Mouse (Mus musculus) forebrain, embryonic 16.5 days (tissue): ENCODE measurements at regions not wholly inside any gene's neighbourhood (a gene's known extent, or its start where the extent isn't known, plus 50 kb on each side); places are given as distances from the start of the nearest gene placed in this dataset.
"Not testable (repeated sequence)": the region's sequence is repeated elsewhere in the genome, so short reads cannot be mapped to it uniquely, and the experiment has no call there.

Experiments
- ATAC-seq: fragments of 200-750 bp; cut with Nextera tagmentation; 2 replicates; pipeline ENCODE4 v1.8.0; 2017; ENCODE audit warnings: mild to moderate bottlenecking, moderate library complexity
- H3K27ac ChIP-seq: fragments of 300-500 bp; sonication (generic); 2 replicates; pipeline ENCODE4 v1.5.1; 2014; ENCODE audit warnings: low read length, control low read depth
- H3K27me3 ChIP-seq: fragments of 300-500 bp; sonication (generic); replicated peaks from 2 replicates; pipeline ENCODE4 v1.6.1; 2014; ENCODE audit warnings: low read length; ENCODE audit not compliant: control insufficient read depth, insufficient read depth
- H3K36me3 ChIP-seq: fragments of 300-500 bp; sonication (generic); 2 replicates; pipeline ENCODE4 v1.6.1; 2014; ENCODE audit not compliant: control insufficient read depth, insufficient read depth
- H3K4me1 ChIP-seq: fragments of 300-500 bp; sonication (generic); replicated peaks from 2 replicates; pipeline ENCODE4 v1.6.1; 2014; ENCODE audit warnings: low read length; ENCODE audit not compliant: control insufficient read depth, insufficient read depth
- H3K4me2 ChIP-seq: fragments of 300-500 bp; sonication (generic); 2 replicates; pipeline ENCODE4 v1.6.1; 2014; ENCODE audit warnings: mild to moderate bottlenecking, low read length, control low read depth
- H3K4me3 ChIP-seq: fragments of 300-500 bp; sonication (generic); replicated peaks from 2 replicates; pipeline ENCODE4 v1.5.1; 2014; ENCODE audit warnings: mild to moderate bottlenecking, low read length, control low read depth
- H3K9ac ChIP-seq: fragments of 300-500 bp; sonication (generic); replicated peaks from 2 replicates; pipeline ENCODE4 v1.6.1; 2014; ENCODE audit warnings: low read depth, low read length, control low read depth
- H3K9me3 ChIP-seq: fragments of 300-500 bp; sonication (generic); 2 replicates; pipeline ENCODE4 v1.6.1; 2016; ENCODE audit warnings: low read length; ENCODE audit not compliant: control insufficient read depth
- WGBS: fragments of 180-500 bp; shearing (Covaris S2); extraction: QIAGEN DNeasy Blood & Tissue Kit; methylation state at CpG from one replicate; pipeline ENCODE4 v1.1.7; 2014; 5-methylcytosine and 5-hydroxymethylcytosine counted together

GRCm38 (mm10) chr14:53662700-53663355 lies 591.1 kb downstream of the Dad1 start:
- not testable (repeated sequence) for H3K27ac ChIP-seq, H3K4me2 ChIP-seq, ATAC-seq, H3K9me3 ChIP-seq, H3K36me3 ChIP-seq, H3K27me3 ChIP-seq, H3K4me3 ChIP-seq, H3K4me1 ChIP-seq, H3K9ac ChIP-seq
- WGBS, result 83% methylated on average over 7 of the region's 9 CpGs

DNA sequence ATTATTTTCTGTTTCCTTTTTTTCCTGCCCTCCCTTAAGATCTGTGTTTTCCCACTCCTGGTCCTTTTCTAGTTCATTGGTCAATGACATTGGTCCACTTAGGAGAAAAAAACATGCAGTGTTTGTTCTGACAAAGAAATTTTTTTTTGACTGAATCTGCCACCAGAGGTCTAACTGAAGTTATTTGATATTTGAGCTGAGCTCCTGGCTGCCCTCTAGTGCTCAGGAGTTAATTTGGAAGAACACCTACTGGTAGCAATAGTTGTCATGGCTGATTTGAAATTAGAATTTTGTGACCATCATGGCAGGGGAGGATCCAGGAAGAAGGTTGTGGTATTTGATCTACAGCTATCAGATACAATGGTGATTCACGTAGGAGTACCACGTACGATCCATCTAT lies 599.2 kb downstream of the Dad1 start:
- ATAC-seq, H3K4me3 ChIP-seq, H3K4me2 ChIP-seq, H3K9ac ChIP-seq, H3K9me3 ChIP-seq, H3K27me3 ChIP-seq, H3K4me1 ChIP-seq, H3K27ac ChIP-seq, H3K36me3 ChIP-seq: not testable (repeated sequence)
- 89% methylated on average over 3 of the region's 3 CpGs for WGBS

DNA sequence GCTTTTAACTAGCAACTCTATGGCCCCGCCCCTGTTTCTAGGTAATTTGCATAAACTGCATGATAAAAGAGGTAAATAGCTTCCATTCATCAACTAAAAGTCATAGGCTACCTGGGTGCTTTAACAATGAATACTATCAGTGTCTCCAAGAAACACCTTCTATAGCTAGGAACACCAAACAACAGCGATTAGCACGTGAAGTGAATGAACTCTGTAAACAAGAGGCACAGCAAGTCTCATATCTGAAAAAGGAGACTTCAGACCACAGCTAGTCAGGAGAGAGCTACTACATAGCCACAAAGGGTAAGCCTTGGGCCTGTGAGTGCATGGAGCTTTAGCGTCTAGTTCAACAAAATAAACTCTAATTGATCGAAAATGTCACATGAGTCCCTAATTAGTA lies 602.8 kb downstream of the Dad1 start:
- not testable (repeated sequence) for H3K36me3 ChIP-seq, H3K9ac ChIP-seq

DNA sequence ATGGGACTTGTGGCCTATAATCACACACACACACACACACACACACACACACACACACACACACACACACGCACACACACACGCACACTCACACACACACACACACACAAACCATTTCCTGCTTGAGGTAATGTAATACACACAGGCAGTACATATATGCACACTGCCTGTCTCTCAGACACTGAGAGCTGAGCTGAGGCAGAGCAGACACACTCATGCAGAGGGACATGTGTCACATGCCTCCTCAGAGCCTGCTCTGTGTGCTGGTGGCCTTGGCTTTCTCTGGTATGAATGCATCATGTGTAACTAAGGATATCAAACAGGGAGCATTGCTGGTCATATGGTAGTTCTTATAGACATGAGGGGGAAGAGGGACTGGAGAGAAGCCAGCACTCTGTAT lies 604.7 kb downstream of the Dad1 start:
- not testable (repeated sequence) for H3K36me3 ChIP-seq

More for the DNA sequence above, 602.8 kb downstream of the Dad1 start:
- WGBS, result 31% methylated on average over 4 of the region's 5 CpGs
- not testable (repeated sequence) for H3K4me2 ChIP-seq, H3K4me3 ChIP-seq, H3K27ac ChIP-seq, H3K4me1 ChIP-seq, H3K27me3 ChIP-seq, ATAC-seq, H3K9me3 ChIP-seq

GRCm38 (mm10) chr14:53640441-53640840 lies 613.5 kb downstream of the Dad1 start:
- H3K9me3 ChIP-seq, H3K36me3 ChIP-seq, H3K4me2 ChIP-seq, H3K9ac ChIP-seq, H3K4me1 ChIP-seq, H3K27ac ChIP-seq, H3K27me3 ChIP-seq, H3K4me3 ChIP-seq, ATAC-seq: not testable (repeated sequence)
- whole genome bisulfite sequencing, result 62% methylated on average over 1 of the region's 1 CpGs

More for the DNA sequence above, 604.7 kb downstream of the Dad1 start:
- not testable (repeated sequence) for ATAC-seq, H3K9ac ChIP-seq, H3K27ac ChIP-seq, H3K9me3 ChIP-seq, H3K27me3 ChIP-seq, H3K4me3 ChIP-seq, H3K4me2 ChIP-seq, H3K4me1 ChIP-seq
- 94% methylated on average over 2 of the region's 2 CpGs for WGBS

DNA sequence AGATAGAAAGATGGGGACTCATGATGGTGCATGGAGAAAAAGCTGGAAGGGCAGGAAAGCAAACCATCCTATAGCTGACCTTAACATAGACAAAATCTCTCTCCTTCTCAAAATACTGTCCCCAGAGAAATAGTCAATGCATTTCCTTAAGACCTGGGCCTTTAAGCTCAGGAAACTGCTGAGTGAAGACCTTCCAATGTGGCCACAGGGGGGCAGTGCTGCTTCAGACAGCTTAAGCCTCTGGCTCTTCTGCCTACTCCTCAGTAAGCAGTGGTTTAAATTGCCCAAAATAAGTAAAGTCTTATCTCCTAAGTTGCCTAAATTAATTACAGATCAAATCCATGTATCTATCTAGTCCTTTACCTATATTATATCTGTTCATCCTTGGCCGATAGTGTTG lies 616.2 kb downstream of the Dad1 start:
- not testable (repeated sequence) for H3K27ac ChIP-seq, H3K4me3 ChIP-seq, H3K27me3 ChIP-seq, H3K9ac ChIP-seq, H3K4me1 ChIP-seq, H3K4me2 ChIP-seq, H3K9me3 ChIP-seq, ATAC-seq, H3K36me3 ChIP-seq
- 83% methylated on average over 1 of the region's 1 CpGs for WGBS

DNA sequence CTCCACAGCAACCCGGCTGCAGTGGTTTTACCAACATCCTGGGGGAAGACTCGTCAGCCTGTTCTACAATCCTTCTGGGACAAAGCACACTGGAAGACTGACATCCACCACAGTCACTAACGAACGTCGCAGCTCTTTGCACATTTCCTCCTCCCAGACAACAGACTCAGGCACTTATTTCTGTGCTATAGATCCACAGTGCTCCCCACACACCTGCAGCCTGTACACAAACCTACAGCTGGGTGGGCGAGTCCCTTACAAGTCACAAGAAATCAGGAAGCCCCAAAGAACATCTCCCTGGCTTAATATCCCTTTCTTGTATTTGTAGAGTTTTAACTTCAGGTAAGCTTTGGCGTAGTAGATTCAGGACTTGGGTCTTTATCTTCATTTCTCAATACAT lies 618.7 kb downstream of the Dad1 start:
- ATAC-seq, H3K27me3 ChIP-seq, H3K4me2 ChIP-seq, H3K4me1 ChIP-seq, H3K4me3 ChIP-seq, H3K9ac ChIP-seq, H3K27ac ChIP-seq, H3K9me3 ChIP-seq, H3K36me3 ChIP-seq: not testable (repeated sequence)
- 39% methylated on average over 7 of the region's 7 CpGs for WGBS

GRCm38 (mm10) chr14:53634320-53634979 lies 619.5 kb downstream of the Dad1 start:
- not testable (repeated sequence) for H3K4me1 ChIP-seq, H3K4me2 ChIP-seq, H3K9ac ChIP-seq, H3K9me3 ChIP-seq, H3K36me3 ChIP-seq, H3K4me3 ChIP-seq, H3K27ac ChIP-seq, H3K27me3 ChIP-seq, ATAC-seq
- WGBS, result 52% methylated on average over 5 of the region's 5 CpGs

- not testable (repeated sequence) for H3K4me2 ChIP-seq, H3K27me3 ChIP-seq, H3K4me1 ChIP-seq, H3K9ac ChIP-seq, H3K9me3 ChIP-seq, ATAC-seq, H3K27ac ChIP-seq, H3K36me3 ChIP-seq, H3K4me3 ChIP-seq
- WGBS, result 91% methylated on average over 1 of the region's 1 CpGs
Measured at GRCm38 (mm10) chr14:53633743-53634142, 620.2 kb downstream of the Dad1 start.

DNA sequence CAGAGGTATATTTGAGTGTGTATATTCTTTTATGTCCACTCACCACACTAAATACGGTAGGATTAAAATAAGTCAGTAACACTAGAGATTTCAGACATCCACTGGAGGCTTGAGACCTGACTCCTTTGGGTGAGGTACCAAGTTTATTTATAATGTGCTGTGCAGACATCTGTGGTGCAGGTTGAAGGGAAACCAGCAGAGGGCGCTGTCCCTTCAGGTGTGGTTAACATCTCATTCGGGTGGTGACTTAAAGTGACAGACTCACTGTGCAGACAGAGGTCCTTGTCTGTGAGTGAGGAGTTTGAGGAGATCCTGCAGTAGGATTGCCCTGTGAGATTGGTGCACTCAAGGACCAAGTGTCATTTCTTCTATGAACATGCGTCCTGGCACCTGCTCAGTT lies 632.5 kb downstream of the Dad1 start:
- ATAC-seq, H3K4me3 ChIP-seq, H3K27me3 ChIP-seq, H3K9me3 ChIP-seq, H3K4me2 ChIP-seq, H3K36me3 ChIP-seq, H3K4me1 ChIP-seq, H3K9ac ChIP-seq, H3K27ac ChIP-seq: not testable (repeated sequence)
- 55% methylated on average over 4 of the region's 4 CpGs for WGBS
